Mouse (Mus musculus): Measurements from ENCODE around the gene Elavl1. TPM values are rescaled to one million over a fixed set of nuclear protein-coding genes. Genes with fewer than 3 reads are reported as not detected.
"Not testable (repeated sequence)": the region's sequence is repeated elsewhere in the genome, so short reads cannot be mapped to it uniquely, and the experiment has no call there.

Gene Elavl1
- total RNA-seq, 1 experiment from 2014 or later, result 44.2 TPM

DNA sequence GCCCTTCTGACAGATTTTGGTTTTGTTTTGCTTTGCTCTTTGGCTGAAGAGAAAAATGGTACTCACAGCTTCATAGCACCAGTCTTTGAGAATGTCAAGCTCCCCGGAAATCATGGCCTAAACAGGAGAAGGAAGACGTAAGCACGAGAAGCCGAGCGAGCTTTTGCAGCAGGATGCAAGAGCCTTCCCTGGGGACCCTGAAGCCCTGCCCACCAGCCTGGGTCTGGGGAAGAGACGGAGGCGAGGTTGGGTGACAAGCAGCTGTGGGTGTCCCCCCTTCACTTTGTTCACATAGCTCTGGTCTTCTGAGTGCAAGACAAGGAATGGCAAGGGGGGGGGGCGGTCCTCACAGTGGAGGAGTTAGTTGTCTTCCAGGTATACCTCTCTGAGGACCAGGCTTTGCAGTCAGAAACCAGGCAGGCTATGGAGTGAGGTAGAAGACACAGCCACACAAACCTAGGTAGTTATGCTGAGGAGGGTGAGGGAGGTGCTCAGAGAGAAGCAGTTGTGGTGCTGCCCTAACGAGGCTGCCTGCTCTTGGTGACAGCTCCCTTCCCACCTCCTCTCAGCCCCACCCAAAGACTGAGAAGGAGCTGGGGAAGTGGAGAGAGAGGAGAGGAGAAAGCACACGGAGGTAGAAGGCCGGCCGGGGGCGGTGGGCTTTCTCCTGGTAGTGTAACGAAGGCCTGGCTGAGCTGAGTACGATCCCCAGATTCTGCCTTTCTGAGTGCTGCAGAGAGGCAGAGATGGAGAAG, 59.9 kb downstream of the Elavl1 start:
- ATAC-seq (replicated peaks; ENCODE audit: insufficient number of reproducible peaks, low FRiP score, low TSS enrichment, poor library complexity, severe bottlenecking), result no peak

- ATAC-seq (replicated peaks; ENCODE audit: insufficient number of reproducible peaks, low FRiP score, low TSS enrichment, poor library complexity, severe bottlenecking), result no peak
Measured at GRCm38 (mm10) chr8:4263105-4263791, 62.0 kb downstream of the Elavl1 start.

DNA sequence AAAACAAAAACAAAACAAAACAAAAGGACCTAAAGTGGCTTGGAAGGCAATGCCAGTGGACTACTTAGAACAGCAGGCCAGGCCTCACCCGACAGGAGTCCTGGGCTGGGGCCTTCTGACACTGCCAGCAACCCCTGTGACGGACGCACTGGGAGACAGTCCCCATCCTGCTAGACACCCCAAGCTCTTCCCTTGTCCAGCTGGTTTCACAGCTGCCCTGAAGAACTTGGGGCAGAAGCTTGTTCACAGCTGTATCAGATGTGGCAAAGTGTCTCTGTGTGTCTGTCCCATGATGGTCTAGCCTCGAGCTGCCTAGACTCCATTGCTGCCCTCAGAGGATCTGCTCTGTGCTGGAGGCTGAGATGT, 65.4 kb downstream of the Elavl1 start:
- no peak for ATAC-seq (replicated peaks; ENCODE audit: insufficient number of reproducible peaks, low FRiP score, low TSS enrichment, poor library complexity, severe bottlenecking)

- ATAC-seq (replicated peaks; ENCODE audit: insufficient number of reproducible peaks, low FRiP score, low TSS enrichment, poor library complexity, severe bottlenecking), result peak; percentile 79
Measured at GRCm38 (mm10) chr8:4259125-4259804, 65.9 kb downstream of the Elavl1 start, which contains the start of gene Ctxn1. Gene Ctxn1, minus strand, starts transcription at chr8:4259274.

DNA sequence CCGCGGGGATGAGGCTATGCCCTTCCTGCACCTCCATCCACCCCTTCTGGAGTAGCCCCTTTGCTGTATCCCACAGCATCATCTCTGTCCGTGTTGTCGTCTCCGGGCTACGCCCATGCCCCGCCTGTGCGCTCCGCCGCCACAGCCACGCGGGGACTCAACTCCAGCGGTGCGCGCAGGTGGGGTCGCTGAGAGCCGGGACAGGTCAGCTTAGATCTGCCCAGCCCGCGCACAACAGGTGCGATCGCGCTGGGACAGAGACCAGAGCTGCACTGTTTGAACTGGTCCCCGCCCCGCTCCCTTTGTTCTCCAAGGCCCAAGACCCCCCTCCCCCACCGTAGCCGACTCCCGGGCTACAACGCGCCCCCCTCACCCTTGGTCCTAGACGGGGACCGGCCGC, 66.5 kb downstream of the Elavl1 start:
- ATAC-seq (replicated peaks; ENCODE audit: insufficient number of reproducible peaks, low FRiP score, low TSS enrichment, poor library complexity, severe bottlenecking), result no peak

GRCm38 (mm10) chr8:4258233-4258632, 67.0 kb downstream of the Elavl1 start:
- peak; percentile 57; the same call in 1 of the 2 replicates for ATAC-seq (replicated peaks; ENCODE audit: insufficient number of reproducible peaks, low FRiP score, low TSS enrichment, poor library complexity, severe bottlenecking)

DNA sequence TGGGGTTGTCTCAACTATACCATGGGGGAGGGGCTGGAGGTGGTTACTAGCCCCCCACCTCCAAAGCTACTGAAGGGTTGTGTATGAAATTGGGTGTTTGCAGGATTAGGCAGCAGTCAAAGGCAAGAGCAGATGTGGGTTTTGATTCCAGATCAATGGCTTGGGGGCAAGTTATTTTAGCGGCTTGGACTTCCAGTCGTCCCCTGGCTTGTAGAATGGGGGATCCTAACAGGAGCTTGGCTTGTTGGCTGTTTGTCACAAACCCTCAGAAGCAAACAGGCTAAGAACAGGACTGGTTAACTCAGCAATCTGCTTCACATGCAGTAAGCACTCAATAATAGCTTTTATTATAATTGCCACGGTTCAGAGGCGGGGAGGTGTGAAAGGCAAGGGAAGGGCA, 67.9 kb downstream of the Elavl1 start:
- ATAC-seq (replicated peaks; ENCODE audit: insufficient number of reproducible peaks, low FRiP score, low TSS enrichment, poor library complexity, severe bottlenecking), result no peak

GRCm38 (mm10) chr8:4256911-4257310, 68.3 kb downstream of the Elavl1 start:
- ATAC-seq (replicated peaks; ENCODE audit: insufficient number of reproducible peaks, low FRiP score, low TSS enrichment, poor library complexity, severe bottlenecking), result no peak

- ATAC-seq (replicated peaks; ENCODE audit: insufficient number of reproducible peaks, low FRiP score, low TSS enrichment, poor library complexity, severe bottlenecking), result not testable (repeated sequence)
Measured at GRCm38 (mm10) chr8:4255471-4255870, 69.7 kb downstream of the Elavl1 start.

- ATAC-seq (replicated peaks; ENCODE audit: insufficient number of reproducible peaks, low FRiP score, low TSS enrichment, poor library complexity, severe bottlenecking), result no peak
Measured at GRCm38 (mm10) chr8:4254001-4254400, 71.2 kb downstream of the Elavl1 start.

GRCm38 (mm10) chr8:4252934-4253841, 72.0 kb downstream of the Elavl1 start, which contains the start of gene Snapc2:
Gene Snapc2, plus strand, starts transcription at chr8:4253080.
- peak; percentile 79 for ATAC-seq (replicated peaks; ENCODE audit: insufficient number of reproducible peaks, low FRiP score, low TSS enrichment, poor library complexity, severe bottlenecking)

DNA sequence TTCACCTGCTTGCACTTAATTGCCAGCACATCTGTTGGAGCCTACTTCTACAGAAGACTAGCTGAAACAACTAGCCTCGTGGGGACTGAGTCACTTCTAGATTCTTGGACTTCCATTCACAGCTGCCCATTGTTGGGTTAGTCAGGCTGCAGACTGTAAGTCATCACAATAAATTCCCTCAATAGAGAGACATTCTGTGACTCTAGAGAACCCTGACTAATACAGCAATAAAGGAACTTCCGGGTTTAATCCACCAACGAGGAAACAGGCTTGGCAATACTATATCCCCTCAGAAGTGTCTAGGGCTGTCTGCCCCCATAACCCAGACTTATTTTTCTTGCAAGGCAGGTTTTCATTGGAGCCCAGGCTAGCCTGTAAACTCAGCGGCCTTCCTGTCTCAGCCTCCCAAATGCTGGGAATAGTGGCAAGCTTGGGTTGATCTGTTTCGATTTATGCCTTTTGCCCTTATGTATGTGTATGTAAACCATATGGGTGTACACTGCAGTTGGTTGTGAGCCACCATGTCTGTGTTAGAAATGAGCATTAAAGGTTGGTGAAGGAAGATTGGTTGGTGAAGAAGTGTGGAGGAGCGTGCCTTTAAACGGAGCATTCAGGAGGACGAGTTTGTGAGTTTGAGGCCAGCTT, 73.0 kb downstream of the Elavl1 start:
- ATAC-seq (replicated peaks; ENCODE audit: insufficient number of reproducible peaks, low FRiP score, low TSS enrichment, poor library complexity, severe bottlenecking), result no peak

- ATAC-seq (replicated peaks; ENCODE audit: insufficient number of reproducible peaks, low FRiP score, low TSS enrichment, poor library complexity, severe bottlenecking), result peak; percentile 53
Measured at GRCm38 (mm10) chr8:4250306-4250970, 74.8 kb downstream of the Elavl1 start.

GRCm38 (mm10) chr8:4249213-4249612, 76.0 kb downstream of the Elavl1 start:
- no peak for ATAC-seq (replicated peaks; ENCODE audit: insufficient number of reproducible peaks, low FRiP score, low TSS enrichment, poor library complexity, severe bottlenecking)

DNA sequence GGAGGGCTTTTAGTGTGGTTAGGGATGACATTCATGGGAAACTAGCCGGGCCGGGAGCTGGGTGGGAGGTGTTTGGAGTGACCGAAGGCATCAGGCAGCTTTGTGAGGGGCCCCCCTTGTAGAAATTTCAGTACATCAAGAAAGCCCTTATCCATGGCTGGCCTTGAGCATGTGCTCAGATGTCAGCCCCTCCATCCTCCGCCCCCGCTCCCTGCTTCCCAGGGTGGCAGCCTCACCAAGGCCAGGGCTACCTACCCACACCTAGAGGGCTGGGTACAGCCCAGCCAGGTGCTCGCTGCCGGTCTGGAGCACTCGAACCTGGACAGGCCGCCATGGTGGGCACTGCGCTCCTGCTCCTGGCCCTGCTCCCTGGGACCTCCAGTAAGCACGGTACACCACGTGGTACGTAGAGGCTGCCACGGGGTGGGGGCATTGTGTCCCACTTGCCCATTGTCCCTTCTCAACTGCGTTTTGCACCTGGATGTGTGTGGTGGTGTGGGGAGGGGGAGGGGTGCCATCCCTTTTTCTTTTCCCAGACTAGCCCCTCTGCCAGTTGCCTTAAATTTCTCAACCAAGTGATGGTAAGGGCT, 77.2 kb downstream of the Elavl1 start, which contains the start of gene Tgfbr3l:
Tgfbr3l (plus strand) TSS at position 264 of the 590 bp plus-strand sequence.
- ATAC-seq (replicated peaks; ENCODE audit: insufficient number of reproducible peaks, low FRiP score, low TSS enrichment, poor library complexity, severe bottlenecking), result no peak

GRCm38 (mm10) chr8:4247241-4247640, 78.0 kb downstream of the Elavl1 start:
- no peak for ATAC-seq (replicated peaks; ENCODE audit: insufficient number of reproducible peaks, low FRiP score, low TSS enrichment, poor library complexity, severe bottlenecking)

GRCm38 (mm10) chr8:4245737-4246136, 79.5 kb downstream of the Elavl1 start:
- ATAC-seq (replicated peaks; ENCODE audit: insufficient number of reproducible peaks, low FRiP score, low TSS enrichment, poor library complexity, severe bottlenecking), result no peak

Data from monocyte, adult 5-6 weeks (primary cell).